8 mouse cellular contexts compared by ENCODE assay signal in genomic region chr9:124424542-124425410, GRCm38 (mm10). TPM values are rescaled to one million over a fixed set of nuclear protein-coding genes. Genes with fewer than 3 reads are reported as not detected.
DNase-seq lines count a peak whose midpoint lies in the region; ATAC-seq lines count a peak whose summit lies in the region.

No protein-coding gene starts in this region.

- no peaks in the 10 kb centered on the region for H3K9me3 ChIP-seq in hindbrain, embryonic 15.5 days

- ATAC-seq in hindbrain, embryonic 15.5 days (ENCODE audit: low FRiP score, low read depth), result peak; percentile 80

- H3K4me1 ChIP-seq in hindbrain, embryonic 15.5 days (replicated peaks), result no peaks in the 10 kb centered on the region

- H3K27me3 ChIP-seq in hindbrain, embryonic 15.5 days, result peaks cover 3% of the 10 kb centered on the region; the same call in 1 of the 2 replicates

- H3K27ac ChIP-seq in hindbrain, embryonic 15.5 days (replicated peaks), result peak overlapping the region; percentile 98

- peak; percentile 99 for DNase-seq in T-cell, adult 2 months (ENCODE audit: low spot score)
- DNase-seq in cerebellum, postnatal 36 days, result peak; percentile 99
- peak; percentile 100 for DNase-seq in frontal cortex, postnatal 36 days (ENCODE audit: low spot score in 2 of 2)
- DNase-seq in left cerebral cortex, adult 11 months (ENCODE audit: low spot score), result peak; percentile 99
- DNase-seq in lung, postnatal 4 days, result peak; percentile 98 to 100
- peak; percentile 99 for DNase-seq in retina, postnatal 7 days (ENCODE audit: low read depth, low spot score)
- DNase-seq in urinary bladder, adult 2 months (ENCODE audit: low spot score), result peak; percentile 96

- peak overlapping the region; percentile 76 for H3K9ac ChIP-seq in hindbrain, embryonic 15.5 days

- H3K4me2 ChIP-seq in hindbrain, embryonic 15.5 days, result peak overlapping the region; percentile 75

- H3K36me3 ChIP-seq in hindbrain, embryonic 15.5 days, result no peaks in the 10 kb centered on the region

- WGBS in hindbrain, embryonic 15.5 days, result under 1% methylated on average over 48 of the region's 48 CpGs

- H3K4me3 ChIP-seq in hindbrain, embryonic 15.5 days, result peak overlapping the region; percentile 76

RNA-seq across cellular contexts. Expression of gene Ppp2r3d, which starts 51.9 kb away (rescaled TPM):
- 152 and 180 TPM in 2 replicates for polyA plus RNA-seq in hindbrain, embryonic 15.5 days (2015; fragmentation: Nextera tagmentation; extraction: Ambion mirVana)
- polyA plus RNA-seq in urinary bladder, adult 2 months (2012; rRNA removed), result 137 and 145 TPM in 2 replicates

Comparison
In these comparisons a context has a peak if more than half of its experiments do, and no peak if none do; other contexts are left out.
1. Peak in every context shown above with its lines: DNase-seq, ATAC-seq, H3K4me3 ChIP-seq and H3K27ac ChIP-seq.